Mouse (Mus musculus): Measurements from ENCODE around the gene Tcn2.

- TF ChIP-seq CTCF (IDR thresholded peaks at IDR 0.05; ENCODE audit: extremely low read depth, insufficient read depth, insufficient read length, insufficient replicate concordance) (no peak), POLR2A (IDR thresholded peaks at IDR 0.05; ENCODE audit: low read depth, low read length) (no peak)
Measured at GRCm38 (mm10) chr11:3913316-3914108, 18.4 kb downstream of the Tcn2 start.
